Mouse (Mus musculus): ENCODE measurements at regions not wholly inside any gene's neighbourhood (a gene's known extent, or its start where the extent isn't known, plus 50 kb on each side); places are given as distances from the start of the nearest gene placed in this dataset.

GRCm38 (mm10) chr1:186034443-186034842 lies 82.7 kb downstream of the Lyplal1 start:
- no peak for DNase-seq (ENCODE audit: low read depth, low spot score)

Data from telencephalon, adult 2 months (tissue).